Mouse (Mus musculus): ENCODE results near the gene Trarg1.
"Not testable (repeated sequence)": the region's sequence is repeated elsewhere in the genome, so short reads cannot be mapped to it uniquely, and the experiment has no call there.

Trarg1 gene

GRCm38 (mm10) chr11:76679508-76679907 is at the start of gene Trarg1:
TSS of gene Trarg1 (plus strand) at chr11:76679808.
- not testable (repeated sequence) for DNase-seq (ENCODE audit: extremely low read depth, low read depth)

- no peak for DNase-seq (ENCODE audit: extremely low read depth, low read depth)
These were observed 49.6 kb upstream of the Trarg1 start for GRCm38 (mm10) chr11:76630023-76630422.

- no peak for DNase-seq (ENCODE audit: extremely low read depth, low read depth)
These were observed 49.1 kb upstream of the Trarg1 start for GRCm38 (mm10) chr11:76630487-76630886.

DNA sequence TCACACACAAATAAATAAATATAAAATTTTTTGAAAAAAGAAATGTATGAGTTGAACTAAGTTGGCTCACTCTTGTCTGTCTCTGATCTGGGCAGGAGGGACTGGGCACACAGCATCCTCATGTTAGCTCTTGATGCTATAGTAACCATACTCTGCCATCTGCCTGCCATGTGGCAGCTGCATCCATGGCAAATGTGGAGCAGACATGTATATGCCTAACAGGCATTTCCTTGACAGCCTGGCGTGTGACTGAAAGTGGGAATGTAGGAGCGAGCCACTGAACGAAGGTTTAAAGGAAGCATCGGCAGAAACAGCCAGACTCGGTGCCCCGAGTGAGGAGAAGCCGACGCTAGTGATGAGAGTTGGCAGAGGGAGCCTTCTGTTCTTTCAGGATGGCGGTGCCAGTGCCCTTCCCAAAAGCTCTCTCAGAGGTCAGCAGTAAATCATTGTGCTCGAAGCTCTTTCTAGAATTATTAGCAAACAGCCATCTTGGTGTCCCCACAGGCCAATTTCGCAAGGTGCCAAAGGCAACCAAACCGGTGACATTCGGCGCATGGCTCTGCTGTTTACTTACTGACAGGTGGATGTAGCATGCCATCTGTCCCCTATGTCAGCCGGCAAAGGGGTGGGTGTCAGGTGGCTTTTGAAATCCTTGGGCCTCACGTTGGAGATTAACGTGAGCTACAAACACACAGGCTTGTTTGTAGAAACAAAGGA is 40.2 kb upstream of the Trarg1 start:
- no peak for DNase-seq (ENCODE audit: extremely low read depth, low read depth)

DNA sequence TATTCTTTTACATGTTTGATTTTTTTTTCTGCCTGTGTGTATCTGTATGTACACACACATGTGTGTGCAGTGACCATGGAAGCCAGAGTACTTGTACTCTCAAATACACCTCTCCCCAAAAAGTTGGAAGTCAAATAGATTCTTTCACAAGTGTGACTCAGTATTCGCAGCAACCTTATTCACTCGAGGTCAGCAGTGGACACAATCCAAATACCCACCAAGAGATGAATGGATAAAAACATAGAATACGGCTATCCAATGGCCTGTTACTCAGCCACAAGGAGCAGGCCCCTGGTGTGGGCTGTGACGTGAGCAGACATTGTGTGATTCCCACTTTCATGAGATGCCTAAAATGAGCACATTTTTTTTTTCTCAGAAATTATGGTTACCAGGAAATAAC is 39.4 kb upstream of the Trarg1 start:
- no peak for DNase-seq (ENCODE audit: extremely low read depth, low read depth)

GRCm38 (mm10) chr11:76644257-76644656 is 35.4 kb upstream of the Trarg1 start:
- no peak for DNase-seq (ENCODE audit: extremely low read depth, low read depth)

DNA sequence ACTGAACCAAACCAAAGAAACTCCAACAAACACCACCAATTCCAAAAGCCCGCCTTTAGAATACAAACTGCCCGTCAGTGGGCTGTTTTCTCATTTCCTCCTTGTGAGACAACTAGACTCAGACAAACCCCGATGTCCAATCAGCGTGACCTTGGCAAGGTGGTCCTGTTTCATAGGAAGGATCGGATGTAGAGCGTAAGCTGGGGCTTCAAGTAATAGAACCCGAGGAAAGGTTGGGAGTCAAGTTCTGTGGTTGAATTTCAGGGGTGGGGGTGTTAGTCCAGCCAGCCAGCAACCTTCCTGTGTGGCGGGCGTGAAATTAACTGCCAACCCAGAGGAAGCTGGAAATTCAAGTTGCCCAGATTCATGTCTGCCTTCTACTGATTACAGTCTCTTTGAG is 34.6 kb upstream of the Trarg1 start:
- no peak for DNase-seq (ENCODE audit: extremely low read depth, low read depth)

- DNase-seq (ENCODE audit: extremely low read depth, low read depth): peak; percentile 49
These were observed 33.7 kb upstream of the Trarg1 start for GRCm38 (mm10) chr11:76645955-76646354.

DNA sequence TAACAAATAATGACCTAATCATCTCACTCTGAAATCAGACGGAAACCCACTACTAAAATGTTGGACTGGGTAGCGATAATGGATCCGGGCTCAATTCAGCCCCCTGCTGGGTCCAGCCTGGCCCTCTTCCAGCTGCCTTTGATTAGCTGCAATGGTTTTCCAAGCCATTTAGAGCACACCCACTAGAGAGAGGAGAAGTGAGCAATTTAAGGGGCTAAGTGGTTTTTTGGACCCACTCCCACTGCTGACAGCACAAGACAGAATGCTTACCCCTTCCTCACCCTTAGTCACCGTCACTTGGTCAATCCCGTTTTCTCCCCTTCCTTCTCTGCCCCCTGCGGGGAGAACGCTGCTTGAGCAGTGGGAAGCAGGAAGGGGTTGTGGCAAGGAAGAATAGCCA is 32.5 kb upstream of the Trarg1 start:
- no peak for DNase-seq (ENCODE audit: extremely low read depth, low read depth)

DNA sequence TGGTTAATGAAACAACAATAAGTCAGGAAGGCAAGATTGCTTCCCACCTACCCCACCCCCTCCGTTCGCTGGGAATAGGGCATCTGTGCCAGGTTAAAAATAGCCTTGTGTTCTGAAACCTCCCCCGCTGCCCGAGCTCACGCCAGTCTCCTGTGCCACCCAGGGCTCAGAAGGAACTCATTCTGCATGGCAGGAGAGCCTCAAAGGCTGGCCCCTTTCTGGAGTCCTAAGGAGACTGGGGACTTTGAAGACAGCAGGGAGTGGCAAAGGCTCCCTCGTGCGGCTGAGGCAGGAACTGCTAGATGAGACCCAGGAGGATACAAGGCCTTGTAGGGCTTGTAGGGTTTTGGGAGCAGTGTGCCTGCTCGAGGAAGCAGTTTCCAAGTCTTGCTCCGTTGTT is 32.1 kb upstream of the Trarg1 start:
- DNase-seq (ENCODE audit: extremely low read depth, low read depth): peak; percentile 54

GRCm38 (mm10) chr11:76650862-76651560 is 28.6 kb upstream of the Trarg1 start:
- DNase-seq (ENCODE audit: extremely low read depth, low read depth): no peak

- DNase-seq (ENCODE audit: extremely low read depth, low read depth): no peak
These were observed 26.7 kb upstream of the Trarg1 start for GRCm38 (mm10) chr11:76652838-76653334.

- DNase-seq (ENCODE audit: extremely low read depth, low read depth): peak; percentile 41
These were observed 24.5 kb upstream of the Trarg1 start for GRCm38 (mm10) chr11:76655106-76655505.

- DNase-seq (ENCODE audit: extremely low read depth, low read depth): no peak
These were observed 22.1 kb upstream of the Trarg1 start for GRCm38 (mm10) chr11:76657450-76657970.

- no peak for DNase-seq (ENCODE audit: extremely low read depth, low read depth)
These were observed 20.3 kb upstream of the Trarg1 start for GRCm38 (mm10) chr11:76659138-76659930.

DNA sequence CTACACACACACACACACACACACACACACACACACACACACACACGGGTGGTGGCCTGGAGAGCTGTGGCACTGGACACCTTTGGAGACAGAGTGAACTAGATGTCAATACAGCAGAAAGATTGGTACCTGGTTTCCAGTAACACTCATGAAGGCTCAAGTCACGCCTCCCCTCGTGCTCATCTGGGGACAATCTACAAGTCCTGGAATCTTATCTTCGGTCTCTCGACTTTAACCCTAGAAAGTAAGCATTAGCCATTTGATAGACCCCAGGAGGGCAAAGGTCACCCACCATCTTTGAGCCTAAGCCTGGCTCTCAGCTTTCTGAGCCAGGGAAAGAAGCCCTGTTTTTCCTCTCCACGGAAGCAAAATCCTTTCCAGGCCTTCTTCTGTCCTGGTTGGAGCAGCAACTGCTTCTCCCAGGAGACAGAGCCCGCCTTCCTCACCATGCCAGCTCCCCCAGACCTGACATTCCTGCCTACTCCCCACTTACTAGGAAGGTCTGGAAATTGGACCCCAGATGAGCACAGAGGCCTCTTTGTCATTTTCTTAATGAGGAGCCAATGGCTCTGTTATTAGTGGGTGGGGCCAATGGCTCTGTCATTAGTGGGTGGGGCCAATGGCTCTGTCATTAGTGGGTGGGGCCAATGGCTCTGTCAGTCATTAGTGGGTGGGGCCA is 17.7 kb upstream of the Trarg1 start:
- DNase-seq (ENCODE audit: extremely low read depth, low read depth): no peak

DNA sequence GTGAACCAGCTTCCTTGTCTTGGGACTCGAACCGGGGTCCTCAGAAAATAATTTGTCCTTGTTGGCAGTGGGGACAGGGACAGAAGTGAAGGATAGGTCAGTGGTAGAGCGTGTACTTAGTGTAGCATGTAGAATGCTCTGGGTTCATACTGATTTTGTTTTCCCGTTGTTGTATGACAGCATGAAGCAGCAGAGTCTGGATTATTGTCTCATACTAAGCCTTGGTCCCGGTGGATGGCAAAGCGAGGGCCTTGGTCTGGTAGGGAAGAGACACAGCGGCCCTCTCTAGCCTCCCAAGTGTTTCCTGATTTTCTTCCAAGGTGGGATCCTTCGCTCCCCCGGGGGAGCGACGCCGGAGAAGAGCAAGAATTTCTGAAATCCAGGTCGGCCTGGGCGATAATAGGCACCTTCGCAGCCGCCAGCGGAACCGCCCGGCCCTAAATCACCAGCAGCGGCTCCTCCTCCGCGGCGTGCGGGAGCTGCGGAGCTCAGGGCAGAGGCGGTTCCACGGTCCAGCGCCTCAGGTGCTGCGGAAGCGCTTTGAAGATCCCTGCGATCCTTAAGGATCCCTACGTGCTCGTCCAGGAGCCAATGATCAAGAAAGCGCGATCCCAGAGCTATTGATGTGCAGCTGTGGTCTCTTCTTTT is 13.5 kb upstream of the Trarg1 start:
- no peak for DNase-seq (ENCODE audit: extremely low read depth, low read depth)

DNA sequence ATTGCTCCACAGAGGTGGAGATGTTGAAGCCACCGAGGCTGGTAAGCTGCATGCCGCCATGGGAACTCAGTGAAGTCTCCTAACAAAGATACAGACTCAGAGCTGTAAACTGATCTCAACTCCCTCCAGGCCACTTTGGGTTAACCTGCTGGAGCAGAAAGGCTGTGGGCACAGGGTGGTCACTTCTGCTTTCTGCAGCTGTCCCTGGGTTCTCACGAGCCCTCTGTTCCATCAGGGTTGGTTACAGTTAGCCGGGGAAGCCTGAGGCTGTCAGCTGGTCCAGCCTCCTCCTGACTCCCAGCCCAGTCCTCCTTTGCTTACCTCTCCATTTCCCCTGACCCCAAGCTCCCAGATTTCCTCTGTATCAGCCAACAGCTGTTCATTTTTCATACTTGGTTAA is 11.8 kb upstream of the Trarg1 start:
- no peak for DNase-seq (ENCODE audit: extremely low read depth, low read depth)

GRCm38 (mm10) chr11:76671871-76672475 is 7.6 kb upstream of the Trarg1 start, which contains the start of gene Bhlha9:
TSS of gene Bhlha9 (plus strand) at chr11:76672470.
- no peak for DNase-seq (ENCODE audit: extremely low read depth, low read depth)
